Mouse (Mus musculus) embryo, embryonic 11 days (tissue): ENCODE data around the gene Mrps14.

ENCODE experiments used
- DNase-seq: peaks from one replicate; pipeline ENCODE4 v3.0.0-alpha.2; 2015

Mrps14 gene

GRCm38 (mm10) chr1:160194529-160195336 lies at the start of gene Mrps14:
Mrps14 (plus strand) TSS chr1:160195215.
- peak; percentile 98 for DNase-seq

- DNase-seq = no peak
These were observed 49.4 kb upstream of the Mrps14 start for GRCm38 (mm10) chr1:160145606-160146005.

- no peak for DNase-seq
These were observed 47.7 kb upstream of the Mrps14 start for GRCm38 (mm10) chr1:160147274-160147673.

- DNase-seq = no peak
These were observed 45.6 kb upstream of the Mrps14 start for GRCm38 (mm10) chr1:160149291-160149906.

- DNase-seq = no peak
These were observed 44.3 kb upstream of the Mrps14 start for GRCm38 (mm10) chr1:160150726-160151125.

GRCm38 (mm10) chr1:160153480-160153879 lies 41.5 kb upstream of the Mrps14 start, which contains the start of gene Tnn:
Tnn (minus strand) TSS chr1:160153580.
- DNase-seq = no peak

GRCm38 (mm10) chr1:160158190-160158589 lies 36.8 kb upstream of the Mrps14 start:
- DNase-seq = no peak

- DNase-seq = no peak
These were observed 28.4 kb upstream of the Mrps14 start for GRCm38 (mm10) chr1:160166600-160166999.

GRCm38 (mm10) chr1:160176903-160177302 lies 18.1 kb upstream of the Mrps14 start:
- DNase-seq = no peak

GRCm38 (mm10) chr1:160181216-160181615 lies 13.8 kb upstream of the Mrps14 start:
- DNase-seq = no peak

- DNase-seq = peak; percentile 71
These were observed 10.5 kb upstream of the Mrps14 start for GRCm38 (mm10) chr1:160184506-160184905.

- no peak for DNase-seq
These were observed 285 bp downstream of the Mrps14 start for GRCm38 (mm10) chr1:160195337-160195663.

GRCm38 (mm10) chr1:160205486-160205885 lies 10.5 kb downstream of the Mrps14 start:
- no peak for DNase-seq

GRCm38 (mm10) chr1:160209844-160210243 lies 14.8 kb downstream of the Mrps14 start:
- DNase-seq = no peak

GRCm38 (mm10) chr1:160210566-160210965 lies 15.6 kb downstream of the Mrps14 start:
- DNase-seq = no peak

- peak; percentile 23 for DNase-seq
These were observed 16.6 kb downstream of the Mrps14 start for GRCm38 (mm10) chr1:160211597-160212122.

- DNase-seq = no peak
These were observed 17.2 kb downstream of the Mrps14 start for GRCm38 (mm10) chr1:160212123-160212691.

GRCm38 (mm10) chr1:160212703-160213669 lies 18.0 kb downstream of the Mrps14 start, which contains the start of gene Cacybp:
Cacybp (minus strand) TSS chr1:160212875.
- peak; percentile 98 for DNase-seq

- DNase-seq = peak; percentile 19
These were observed 19.2 kb downstream of the Mrps14 start for GRCm38 (mm10) chr1:160214171-160214570.

GRCm38 (mm10) chr1:160217898-160218297 lies 22.9 kb downstream of the Mrps14 start:
- DNase-seq = no peak

- no peak for DNase-seq
These were observed 29.1 kb downstream of the Mrps14 start for GRCm38 (mm10) chr1:160224093-160224492.

- no peak for DNase-seq
These were observed 32.2 kb downstream of the Mrps14 start for GRCm38 (mm10) chr1:160227196-160227595.
